Mouse (Mus musculus) spleen, adult 2 months (tissue): ENCODE results near the gene Radil.

Experiments
- CTCF ChIP-seq: fragments of 200-500 bp; IDR thresholded peaks from 2 replicates; pipeline ENCODE4 v1.5.1; 2011; ENCODE audit warnings: mild to moderate bottlenecking, inconsistent platforms; ENCODE audit not compliant: insufficient read depth, insufficient read length, insufficient replicate concordance; ENCODE audit errors: extremely low read depth
- POLR2A ChIP-seq: fragments of 200-500 bp; IDR thresholded peaks from 2 replicates; pipeline ENCODE4 v1.6.1; 2011; ENCODE audit warnings: low read depth, low read length, inconsistent platforms

- TF ChIP-seq POLR2A (no peak), CTCF (no peak)
Measured at GRCm38 (mm10) chr5:142535388-142535787, 15.5 kb downstream of the Radil start.
